Mouse (Mus musculus) bone marrow, adult 2 months (tissue): ENCODE measurements around the gene Zic4. TPM values are rescaled to one million over a fixed set of nuclear protein-coding genes. Genes with fewer than 3 reads are reported as not detected.

Experiments
- H3K27ac ChIP-seq: fragments of 200-500 bp; 2 replicates; pipeline ENCODE4 v1.5.1; 2012; ENCODE audit warnings: low read depth, mild to moderate bottlenecking, control low read depth, inconsistent platforms, low read length; ENCODE audit not compliant: control insufficient read depth, poor library complexity, insufficient read depth
- H3K4me1 ChIP-seq: fragments of 200-500 bp; 2 replicates; pipeline ENCODE4 v1.6.1; 2011; ENCODE audit warnings: low read length; ENCODE audit not compliant: control insufficient read depth, insufficient read depth
- H3K4me3 ChIP-seq: fragments of 200-500 bp; replicated peaks from 2 replicates; pipeline ENCODE3; 2011; ENCODE audit warnings: mild to moderate bottlenecking, low read depth, low read length, control low read depth; ENCODE audit not compliant: control insufficient read depth
- CTCF ChIP-seq: fragments of 200-500 bp; IDR thresholded peaks from 2 replicates; pipeline ENCODE4 v1.5.1; 2011; ENCODE audit warnings: low read length, control low read depth; ENCODE audit not compliant: control insufficient read depth, insufficient read depth
- POLR2A ChIP-seq: fragments of 200-500 bp; IDR thresholded peaks from 2 replicates; pipeline ENCODE4 v1.6.1; 2011; ENCODE audit warnings: low read depth, mild to moderate bottlenecking, control low read depth, low read length, borderline replicate concordance; ENCODE audit not compliant: control insufficient read depth
- WGBS: fragments of 180-500 bp; shearing (Covaris S2); methylation state at CpG from one replicate; pipeline ENCODE4 v1.1.7; 2018; 5-methylcytosine and 5-hydroxymethylcytosine counted together
- polyA plus RNA-seq: library from polyadenylated mRNA; stranded (reverse); fragments of >200 nt; gene quantifications from 2 replicates; pipeline ENCODE4 v1.2.4, GENCODE M21; 2011; ENCODE audit warnings: low replicate concordance; ENCODE audit not compliant: missing spikeins, insufficient read depth, insufficient read length

Gene Zic4
- polyA plus RNA-seq, 1 experiment = not detected

- H3K4me3 ChIP-seq = no peak overlapping the region
- no peaks in the 10 kb centered on the region for H3K4me1 ChIP-seq
- no peak overlapping the region for H3K27ac ChIP-seq
- TF ChIP-seq POLR2A (no peak), CTCF (no peak)
- 15% methylated on average over 37 of the region's 37 CpGs for WGBS
These were observed 8.4 kb upstream of the Zic4 start for GRCm38 (mm10) chr9:91353551-91354433.

- TF ChIP-seq CTCF = no peak
- WGBS = 19% methylated on average over 22 of the region's 22 CpGs
- H3K27ac ChIP-seq = no peak overlapping the region
- no peaks in the 10 kb centered on the region for H3K4me1 ChIP-seq
- no peak overlapping the region for H3K4me3 ChIP-seq
These were observed 7.6 kb upstream of the Zic4 start for GRCm38 (mm10) chr9:91354434-91355269.

GRCm38 (mm10) chr9:91355270-91355589, 7.0 kb upstream of the Zic4 start:
- Histone ChIP-seq H3K4me3 (no peak overlapping the region), H3K4me1 (no peaks in the 10 kb centered on the region), H3K27ac (no peak overlapping the region)
- TF ChIP-seq CTCF (no peak), POLR2A (no peak)
- WGBS = 8% methylated on average over 7 of the region's 7 CpGs

GRCm38 (mm10) chr9:91355629-91356352, 6.4 kb upstream of the Zic4 start:
- 4% methylated on average over 35 of the region's 35 CpGs for WGBS
- H3K4me3 ChIP-seq = no peak overlapping the region
- no peak overlapping the region for H3K27ac ChIP-seq
- no peaks in the 10 kb centered on the region for H3K4me1 ChIP-seq
- TF ChIP-seq CTCF (no peak), POLR2A (no peak)

- no peak overlapping the region for H3K4me3 ChIP-seq
- TF ChIP-seq POLR2A = no peak
- no peak for TF ChIP-seq CTCF
- WGBS = 13% methylated on average over 4 of the region's 4 CpGs
These were observed 5.9 kb upstream of the Zic4 start for GRCm38 (mm10) chr9:91356353-91356740.

GRCm38 (mm10) chr9:91357321-91357720, 4.9 kb upstream of the Zic4 start:
- TF ChIP-seq CTCF = no peak
- TF ChIP-seq POLR2A = no peak
- H3K27ac ChIP-seq = no peak overlapping the region
- no peaks in the 10 kb centered on the region for H3K4me1 ChIP-seq
- no peak overlapping the region for H3K4me3 ChIP-seq
- 16% methylated on average over 3 of the region's 3 CpGs for WGBS

More at GRCm38 (mm10) chr9:91356353-91356740, 5.9 kb upstream of the Zic4 start:
- Histone ChIP-seq H3K27ac (no peak overlapping the region), H3K4me1 (no peaks in the 10 kb centered on the region)

- Histone ChIP-seq H3K27ac (no peak overlapping the region), H3K4me1 (no peaks in the 10 kb centered on the region), H3K4me3 (no peak overlapping the region)
- WGBS = 17% methylated on average over 10 of the region's 10 CpGs
- TF ChIP-seq CTCF (no peak), POLR2A (no peak)
These were observed 3.1 kb upstream of the Zic4 start for GRCm38 (mm10) chr9:91358851-91359687.
